Mouse (Mus musculus) thymus, adult 2 months (tissue): ENCODE data around the gene Gm49425. TPM values are rescaled to one million over a fixed set of nuclear protein-coding genes. Genes with fewer than 3 reads are reported as not detected.

Experiments
- DNase-seq: peaks from one replicate; pipeline ENCODE4 v3.0.0; 2021
- H3K27ac ChIP-seq: fragments of 200-500 bp; 2 replicates; pipeline ENCODE4 v1.5.1; 2012; ENCODE audit warnings: low read length, control low read depth; ENCODE audit not compliant: control insufficient read depth, insufficient read depth
- H3K27me3 ChIP-seq: fragments of 200-500 bp; 2 replicates; pipeline ENCODE4 v1.6.1; 2012; ENCODE audit warnings: mild to moderate bottlenecking, low read length, moderate library complexity, mixed read lengths; ENCODE audit not compliant: control insufficient read depth, insufficient read depth
- H3K36me3 ChIP-seq: fragments of 200-500 bp; 2 replicates; pipeline ENCODE4 v1.6.1; 2012; ENCODE audit warnings: mild to moderate bottlenecking, low read length, moderate library complexity; ENCODE audit not compliant: control insufficient read depth, insufficient read depth
- H3K4me1 ChIP-seq: fragments of 200-500 bp; replicated peaks from 2 replicates; pipeline ENCODE4 v1.6.1; 2012; ENCODE audit warnings: low read length; ENCODE audit not compliant: control insufficient read depth, insufficient read depth
- H3K4me3 ChIP-seq: fragments of 200-500 bp; 2 replicates; pipeline ENCODE4 v1.5.1; 2012; ENCODE audit warnings: mild to moderate bottlenecking, low read length, control low read depth, moderate library complexity; ENCODE audit not compliant: control insufficient read depth, insufficient read depth
- CTCF ChIP-seq: fragments of 200-500 bp; IDR thresholded peaks from 2 replicates; pipeline ENCODE4 v1.5.1; 2012; ENCODE audit warnings: mild to moderate bottlenecking, control low read depth, low read length, moderate library complexity, borderline replicate concordance; ENCODE audit not compliant: control insufficient read depth, poor library complexity, insufficient read depth; ENCODE audit errors: extremely low read depth
- POLR2A ChIP-seq: fragments of 200-500 bp; IDR thresholded peaks from 2 replicates; pipeline ENCODE4 v1.6.1; 2012; ENCODE audit warnings: mild to moderate bottlenecking, low read length, control low read depth, moderate library complexity; ENCODE audit not compliant: control insufficient read depth, poor library complexity, insufficient read depth; ENCODE audit errors: extremely low read depth
- WGBS: fragments of 180-500 bp; shearing (Covaris S2); methylation state at CpG from one replicate; pipeline ENCODE4 v1.1.7; 2018; 5-methylcytosine and 5-hydroxymethylcytosine counted together
- polyA plus RNA-seq: library from polyadenylated mRNA; depleted of rRNA; stranded (reverse); fragments of >200 nt; gene quantifications from 2 replicates; pipeline ENCODE4 v1.2.3, GENCODE M21; 2012

Gene Gm49425
- polyA plus RNA-seq, 1 experiment, result 0.24 TPM

DNA sequence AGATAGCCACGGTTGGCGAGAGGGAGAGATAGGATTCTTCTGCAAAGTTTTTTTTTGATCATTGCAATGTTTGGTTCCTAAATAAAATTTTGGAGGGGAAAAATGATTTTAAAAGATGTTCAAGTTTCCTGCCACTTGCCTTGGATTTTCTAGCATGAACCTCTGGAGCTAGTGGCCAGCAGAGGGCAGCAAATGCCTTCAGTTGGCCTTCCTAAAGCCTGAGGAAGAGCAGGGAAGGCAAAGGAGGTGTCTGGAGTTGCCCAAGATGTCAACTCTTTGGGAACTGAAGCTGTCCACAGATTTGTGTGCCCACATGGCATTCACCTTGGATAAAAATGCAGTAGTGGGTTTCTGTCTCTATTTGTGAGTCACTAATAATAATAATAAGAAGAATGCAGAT lies 2.7 kb upstream of the Gm49425 start:
- H3K27ac ChIP-seq, result no peak overlapping the region
- no peak overlapping the region for H3K4me3 ChIP-seq
- WGBS, result 28% methylated on average over 2 of the region's 2 CpGs
- no peaks in the 10 kb centered on the region for H3K36me3 ChIP-seq
- TF ChIP-seq POLR2A (no peak), CTCF (no peak)
- H3K4me1 ChIP-seq, result no peaks in the 10 kb centered on the region
- no peaks in the 10 kb centered on the region for H3K27me3 ChIP-seq
- peak; percentile 47 for DNase-seq

DNA sequence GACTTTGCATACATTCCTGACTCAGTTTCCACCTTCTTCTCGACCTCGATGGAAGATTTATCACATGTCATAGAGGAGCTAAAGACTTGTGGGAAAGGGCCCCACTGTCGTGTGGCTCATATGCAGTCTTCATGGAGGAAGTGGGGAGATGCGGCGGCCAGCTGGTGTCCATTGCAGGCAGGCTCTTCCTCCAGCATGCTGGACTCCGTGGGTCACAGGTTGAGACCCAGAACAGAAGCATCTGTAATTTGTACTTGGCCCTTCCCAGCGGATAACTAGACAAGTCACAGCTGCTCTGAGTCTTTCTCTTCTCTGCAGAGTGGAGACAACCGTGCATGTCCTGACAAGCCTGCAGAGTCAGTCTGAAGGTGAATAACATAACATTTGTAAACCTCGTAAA lies 8.8 kb downstream of the Gm49425 start:
- no peak overlapping the region for H3K27ac ChIP-seq
- H3K27me3 ChIP-seq, result no peaks in the 10 kb centered on the region
- TF ChIP-seq POLR2A (no peak), CTCF (no peak)
- H3K4me1 ChIP-seq, result no peaks in the 10 kb centered on the region
- 73% methylated on average over 9 of the region's 9 CpGs for WGBS
- H3K36me3 ChIP-seq, result no peaks in the 10 kb centered on the region
- no peak for DNase-seq
- no peak overlapping the region for H3K4me3 ChIP-seq

DNA sequence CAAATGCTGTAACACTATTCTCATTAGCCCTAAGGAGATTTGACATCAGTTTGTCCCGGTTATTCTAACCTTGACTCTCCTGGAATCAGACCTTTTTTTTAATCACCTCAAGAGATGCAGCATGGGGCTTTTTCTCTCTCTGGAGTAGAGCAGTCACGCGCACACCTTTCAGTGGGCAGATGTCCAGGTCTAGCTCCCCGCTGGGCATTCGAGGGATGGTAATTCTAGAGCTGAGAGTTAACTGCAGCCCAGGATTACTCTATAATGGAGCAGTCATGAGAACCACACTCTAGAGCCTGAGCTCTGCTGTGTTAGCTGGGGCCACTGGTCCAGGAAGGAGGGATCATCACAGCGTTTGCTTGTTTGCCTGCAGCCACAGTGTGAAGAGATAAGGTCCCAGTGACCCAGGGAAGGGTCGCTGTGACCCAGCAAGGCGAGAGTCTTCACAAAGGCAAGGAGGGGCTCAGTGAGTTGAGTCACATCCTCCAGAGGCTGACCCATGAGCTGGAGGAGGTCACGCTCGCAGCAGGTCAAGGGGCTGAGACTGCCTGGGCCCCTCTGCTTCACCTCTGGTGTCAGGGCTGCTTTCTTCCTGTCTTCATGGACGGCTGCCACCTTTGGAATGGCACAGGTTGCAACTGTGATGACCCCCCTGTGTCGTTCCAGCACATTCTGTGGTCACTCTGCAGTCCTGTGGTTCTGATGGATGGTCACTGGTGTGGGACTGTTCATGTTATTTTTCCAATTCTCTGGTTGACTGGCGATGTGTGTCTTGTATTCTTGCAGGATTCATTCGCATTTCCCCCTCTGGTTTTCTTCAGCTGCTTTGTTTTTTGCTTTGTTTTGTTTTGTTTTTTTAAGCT lies 9.9 kb downstream of the Gm49425 start:
- DNase-seq, result no peak
- Histone ChIP-seq H3K4me1 (no peaks in the 10 kb centered on the region), H3K36me3 (no peaks in the 10 kb centered on the region), H3K27ac (no peak overlapping the region), H3K4me3 (no peak overlapping the region), H3K27me3 (no peaks in the 10 kb centered on the region)
- TF ChIP-seq CTCF (no peak), POLR2A (no peak)
- WGBS, result 77% methylated on average over 14 of the region's 14 CpGs

DNA sequence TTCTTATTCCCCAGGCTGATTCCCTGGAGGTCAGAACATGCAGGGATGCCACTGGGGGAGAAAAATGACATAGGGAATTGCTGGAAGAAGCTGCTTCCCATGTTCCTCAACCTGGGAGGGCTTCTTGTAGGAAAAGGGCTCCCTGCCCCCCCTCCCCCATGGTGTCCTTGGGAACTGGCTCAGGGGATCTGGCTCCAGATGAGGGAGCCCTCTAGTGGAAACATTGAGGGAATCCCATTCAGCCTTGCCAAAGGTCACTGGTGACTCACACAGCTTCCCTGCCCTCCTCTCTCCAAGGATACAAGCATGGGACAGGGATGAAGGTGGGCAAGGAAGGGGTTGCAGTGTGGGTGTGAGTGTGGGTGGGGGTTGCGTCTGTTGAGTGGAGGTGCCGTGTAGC lies 19.9 kb downstream of the Gm49425 start:
- 92% methylated on average over 2 of the region's 2 CpGs for WGBS
- no peak overlapping the region for H3K4me3 ChIP-seq
- H3K27ac ChIP-seq, result no peak overlapping the region
- no peaks in the 10 kb centered on the region for H3K27me3 ChIP-seq
- no peaks in the 10 kb centered on the region for H3K36me3 ChIP-seq
- TF ChIP-seq CTCF (peak; percentile 33; the same call in 1 of the 2 replicates), POLR2A (no peak)
- DNase-seq, result no peak
- no peaks in the 10 kb centered on the region for H3K4me1 ChIP-seq

DNA sequence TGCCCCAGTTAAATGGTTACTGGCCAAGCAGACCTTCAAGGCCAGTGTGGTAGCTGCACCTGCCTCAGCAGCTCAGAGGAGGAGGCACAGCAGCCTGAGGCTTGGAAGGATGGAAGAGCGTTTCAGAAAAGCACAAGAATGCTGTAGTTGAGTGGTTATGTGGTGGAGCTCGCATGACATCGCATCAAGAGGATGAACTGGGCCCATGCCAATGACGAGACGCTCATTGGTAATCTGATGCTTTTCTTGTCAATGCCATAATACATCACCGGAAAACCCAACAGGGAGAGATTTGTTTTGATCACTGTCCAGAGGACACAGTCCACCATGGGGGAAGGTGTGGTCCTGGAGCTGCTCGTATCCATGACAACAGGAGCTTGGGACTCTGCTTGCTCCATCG lies 21.8 kb downstream of the Gm49425 start:
- no peak overlapping the region for H3K4me3 ChIP-seq
- H3K4me1 ChIP-seq, result no peaks in the 10 kb centered on the region
- H3K27me3 ChIP-seq, result no peaks in the 10 kb centered on the region
- WGBS, result 96% methylated on average over 8 of the region's 8 CpGs
- H3K27ac ChIP-seq, result no peak overlapping the region
- DNase-seq, result no peak
- H3K36me3 ChIP-seq, result no peaks in the 10 kb centered on the region
- TF ChIP-seq CTCF (no peak), POLR2A (no peak)

DNA sequence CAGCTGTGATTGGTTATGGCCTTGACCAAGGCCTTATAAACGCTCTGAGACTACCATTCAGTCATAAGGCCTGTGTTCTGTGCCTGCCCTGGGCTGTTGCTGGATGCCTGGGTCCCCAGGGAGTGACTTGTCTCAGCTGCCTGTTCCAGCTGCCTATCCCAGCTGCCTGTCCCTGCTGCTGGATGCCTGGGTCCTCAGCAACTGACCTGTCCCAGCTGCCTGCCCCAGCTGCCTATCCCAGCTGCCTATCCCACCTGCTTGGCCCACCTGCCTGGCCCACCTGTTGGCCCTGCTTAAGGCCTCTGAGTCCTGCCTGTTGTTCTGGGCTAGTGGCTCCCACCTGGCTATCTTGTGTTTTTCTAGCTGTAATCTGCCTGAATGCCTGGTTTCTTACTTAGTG lies 22.9 kb downstream of the Gm49425 start:
- Histone ChIP-seq H3K27ac (no peak overlapping the region), H3K4me1 (no peaks in the 10 kb centered on the region), H3K27me3 (no peaks in the 10 kb centered on the region), H3K4me3 (no peak overlapping the region), H3K36me3 (no peaks in the 10 kb centered on the region)
- TF ChIP-seq POLR2A (no peak), CTCF (no peak)
- 60% methylated on average over 1 of the region's 1 CpGs for WGBS
- no peak for DNase-seq
